Mouse (Mus musculus) midbrain, embryonic 14.5 days (tissue): ENCODE data around the gene Ctr9. TPM values are rescaled to one million over a fixed set of nuclear protein-coding genes. Genes with fewer than 3 reads are reported as not detected.

Experiments
- ATAC-seq: fragments of 200-750 bp; cut with Nextera tagmentation; 2 replicates; pipeline ENCODE4 v1.8.0; 2017; ENCODE audit warnings: moderate number of reproducible peaks, moderate library complexity; ENCODE audit not compliant: low FRiP score, low TSS enrichment
- DNase-seq: peaks from one replicate; pipeline ENCODE4 v3.0.0-alpha.2; 2015
- H3K27ac ChIP-seq: fragments of 300-500 bp; sonication (generic); replicated peaks from 2 replicates; pipeline ENCODE4 v1.5.1; 2014; ENCODE audit warnings: mild to moderate bottlenecking, low read depth, low read length, moderate library complexity
- H3K27me3 ChIP-seq: fragments of 300-500 bp; sonication (generic); 2 replicates; pipeline ENCODE4 v1.6.1; 2014; ENCODE audit warnings: low read length, control low read depth, mixed read lengths; ENCODE audit not compliant: control insufficient read depth, insufficient read depth
- H3K36me3 ChIP-seq: fragments of 300-500 bp; sonication (generic); 2 replicates; pipeline ENCODE4 v1.6.1; 2014; ENCODE audit warnings: low read length, control low read depth; ENCODE audit not compliant: control insufficient read depth, insufficient read depth
- H3K4me1 ChIP-seq: fragments of 300-500 bp; sonication (generic); 2 replicates; pipeline ENCODE4 v1.6.1; 2014; ENCODE audit warnings: mild to moderate bottlenecking, antibody characterized with exemption, low read length, control low read depth; ENCODE audit not compliant: control insufficient read depth, insufficient read depth
- H3K4me2 ChIP-seq: fragments of 300-500 bp; sonication (generic); 2 replicates; pipeline ENCODE4 v1.6.1; 2014; ENCODE audit warnings: mild to moderate bottlenecking, low read length, moderate library complexity
- H3K4me3 ChIP-seq: fragments of 300-500 bp; sonication (generic); replicated peaks from 2 replicates; pipeline ENCODE4 v1.5.1; 2014; ENCODE audit warnings: low read depth, low read length
- H3K9ac ChIP-seq: fragments of 300-500 bp; sonication (generic); replicated peaks from 2 replicates; pipeline ENCODE4 v1.6.1; 2014; ENCODE audit warnings: mild to moderate bottlenecking, low read length, moderate library complexity
- H3K9me3 ChIP-seq: fragments of 300-500 bp; sonication (generic); 2 replicates; pipeline ENCODE4 v1.6.1; 2016; ENCODE audit warnings: low read length, control low read depth, mixed read lengths; ENCODE audit not compliant: control insufficient read depth
- WGBS: fragments of 180-500 bp; shearing (Covaris S2); extraction: QIAGEN DNeasy Blood & Tissue Kit; methylation state at CpG from one replicate; pipeline ENCODE4 v1.1.7; 2014; 5-methylcytosine and 5-hydroxymethylcytosine counted together
- polyA plus RNA-seq: library from polyadenylated mRNA; unstranded; fragments of >200 nt; fragmentation: Nextera tagmentation; extraction: Ambion mirVana; gene quantifications from 2 replicates; pipeline ENCODE4 v1.2.1, GENCODE M21; 2014

The Ctr9 gene
- polyA plus RNA-seq, 1 experiment from 2014 or later = 90.4 TPM

GRCm38 (mm10) chr7:111059527-111059926 lies 30.8 kb downstream of the Ctr9 start:
- ATAC-seq (no peak), DNase-seq (no peak)
- Histone ChIP-seq H3K27me3 (no peaks in the 10 kb centered on the region), H3K9me3 (no peaks in the 10 kb centered on the region), H3K4me2 (no peak overlapping the region), H3K9ac (no peak overlapping the region), H3K27ac (no peak overlapping the region), H3K4me3 (no peak overlapping the region), H3K36me3 (peaks cover 18% of the 10 kb centered on the region), H3K4me1 (peaks cover 2% of the 10 kb centered on the region; the same call in 1 of the 2 replicates)
- WGBS = 43% methylated on average over 5 of the region's 5 CpGs

- H3K4me1 ChIP-seq = peaks cover 2% of the 10 kb centered on the region; the same call in 1 of the 2 replicates
- H3K4me3 ChIP-seq = no peak overlapping the region
- no peak for ATAC-seq
- no peak overlapping the region for H3K27ac ChIP-seq
- 96% methylated on average over 1 of the region's 1 CpGs for WGBS
- H3K9me3 ChIP-seq = peaks cover 5% of the 10 kb centered on the region; the same call in 1 of the 2 replicates
- no peak overlapping the region for H3K4me2 ChIP-seq
- DNase-seq = no peak
- H3K27me3 ChIP-seq = no peaks in the 10 kb centered on the region
- H3K36me3 ChIP-seq = peaks cover 6% of the 10 kb centered on the region
- no peak overlapping the region for H3K9ac ChIP-seq
These were observed 34.2 kb downstream of the Ctr9 start for GRCm38 (mm10) chr7:111062971-111063370.

- Histone ChIP-seq H3K4me2 (no peak overlapping the region), H3K9ac (no peak overlapping the region), H3K27me3 (no peaks in the 10 kb centered on the region), H3K9me3 (peaks cover 5% of the 10 kb centered on the region; the same call in 1 of the 2 replicates), H3K4me3 (no peak overlapping the region), H3K36me3 (peaks cover 53% of the 10 kb centered on the region), H3K27ac (no peak overlapping the region), H3K4me1 (no peaks in the 10 kb centered on the region)
- ATAC-seq = no peak
- no peak for DNase-seq
- 94% methylated on average over 3 of the region's 3 CpGs for WGBS
These were observed 39.4 kb downstream of the Ctr9 start for GRCm38 (mm10) chr7:111068181-111068580.

- H3K27ac ChIP-seq = no peak overlapping the region
- no peaks in the 10 kb centered on the region for H3K27me3 ChIP-seq
- no peak overlapping the region for H3K9ac ChIP-seq
- H3K4me1 ChIP-seq = no peaks in the 10 kb centered on the region
- no peak for ATAC-seq
- WGBS = 92% methylated on average over 7 of the region's 7 CpGs
- peaks cover 67% of the 10 kb centered on the region for H3K36me3 ChIP-seq
- no peak overlapping the region for H3K4me3 ChIP-seq
- H3K4me2 ChIP-seq = no peak overlapping the region
- peaks cover 5% of the 10 kb centered on the region; the same call in 1 of the 2 replicates for H3K9me3 ChIP-seq
- no peak for DNase-seq
These were observed 40.9 kb downstream of the Ctr9 start for GRCm38 (mm10) chr7:111069439-111070166.

GRCm38 (mm10) chr7:111070167-111070496 lies 41.4 kb downstream of the Ctr9 start:
- no peaks in the 10 kb centered on the region for H3K27me3 ChIP-seq
- no peak overlapping the region for H3K9ac ChIP-seq
- DNase-seq = no peak
- H3K36me3 ChIP-seq = peaks cover 73% of the 10 kb centered on the region
- 94% methylated on average over 2 of the region's 2 CpGs for WGBS
- no peak overlapping the region for H3K27ac ChIP-seq
- no peak for ATAC-seq
- H3K4me1 ChIP-seq = no peaks in the 10 kb centered on the region
- no peak overlapping the region for H3K4me2 ChIP-seq
- peaks cover 5% of the 10 kb centered on the region; the same call in 1 of the 2 replicates for H3K9me3 ChIP-seq
- no peak overlapping the region for H3K4me3 ChIP-seq

- Histone ChIP-seq H3K4me1 (no peaks in the 10 kb centered on the region), H3K4me3 (no peak overlapping the region), H3K4me2 (no peak overlapping the region), H3K9ac (no peak overlapping the region), H3K36me3 (peaks cover 94% of the 10 kb centered on the region), H3K27me3 (no peaks in the 10 kb centered on the region), H3K9me3 (peaks cover 5% of the 10 kb centered on the region; the same call in 1 of the 2 replicates), H3K27ac (no peak overlapping the region)
- WGBS = 91% methylated on average over 4 of the region's 4 CpGs
- no peak for ATAC-seq
- DNase-seq = no peak
These were observed 43.7 kb downstream of the Ctr9 start for GRCm38 (mm10) chr7:111072410-111072809.

GRCm38 (mm10) chr7:111075288-111075687 lies 46.5 kb downstream of the Ctr9 start:
- no peak overlapping the region for H3K9ac ChIP-seq
- H3K36me3 ChIP-seq = peaks cover 96% of the 10 kb centered on the region
- no peaks in the 10 kb centered on the region for H3K9me3 ChIP-seq
- H3K27ac ChIP-seq = no peak overlapping the region
- peaks cover 12% of the 10 kb centered on the region for H3K4me1 ChIP-seq
- ATAC-seq = no peak
- no peak overlapping the region for H3K4me3 ChIP-seq
- 96% methylated on average over 4 of the region's 4 CpGs for WGBS
- H3K27me3 ChIP-seq = no peaks in the 10 kb centered on the region
- no peak overlapping the region for H3K4me2 ChIP-seq
- no peak for DNase-seq

GRCm38 (mm10) chr7:111078271-111078670 lies 49.5 kb downstream of the Ctr9 start:
- H3K9me3 ChIP-seq = no peaks in the 10 kb centered on the region
- H3K36me3 ChIP-seq = peaks cover 81% of the 10 kb centered on the region
- DNase-seq = no peak
- H3K4me3 ChIP-seq = no peak overlapping the region
- no peaks in the 10 kb centered on the region for H3K27me3 ChIP-seq
- no peak overlapping the region for H3K27ac ChIP-seq
- no peak overlapping the region for H3K4me2 ChIP-seq
- peaks cover 22% of the 10 kb centered on the region for H3K4me1 ChIP-seq
- ATAC-seq = no peak
- no peak overlapping the region for H3K9ac ChIP-seq
- WGBS = 97% methylated on average over 4 of the region's 4 CpGs

- H3K27me3 ChIP-seq = no peaks in the 10 kb centered on the region
- H3K4me3 ChIP-seq = peak overlapping the region; percentile 99; the same call in 1 of the 2 replicates
- H3K27ac ChIP-seq = no peak overlapping the region
- H3K36me3 ChIP-seq = peaks cover 63% of the 10 kb centered on the region
- H3K4me2 ChIP-seq = peak overlapping the region; percentile 83
- H3K9me3 ChIP-seq = no peaks in the 10 kb centered on the region
- H3K9ac ChIP-seq = no peak overlapping the region
- DNase-seq = no peak
- ATAC-seq = no peak
- H3K4me1 ChIP-seq = peaks cover 26% of the 10 kb centered on the region
- WGBS = 87% methylated on average over 8 of the region's 8 CpGs
These were observed 51.3 kb downstream of the Ctr9 start for GRCm38 (mm10) chr7:111080026-111080425.
